Mouse (Mus musculus) G1E (cell line): ENCODE measurements around the gene Slc37a1. TPM values are rescaled to one million over a fixed set of nuclear protein-coding genes. Genes with fewer than 3 reads are reported as not detected.

ENCODE experiments used
- ATAC-seq: 2 replicates; pipeline ENCODE4 v1.8.0; 2016; ENCODE audit warnings: mild to moderate bottlenecking; ENCODE audit not compliant: insufficient number of reproducible peaks, poor library complexity, low FRiP score, severe bottlenecking; ENCODE audit errors: extremely low read depth
- DNase-seq: peaks from one replicate; pipeline ENCODE4 v3.0.0; 2012; ENCODE audit warnings: low spot score
- H3K27me3 ChIP-seq: 2 replicates; pipeline ENCODE4 v1.6.1; 2012; ENCODE audit warnings: mild to moderate bottlenecking, low read length, inconsistent platforms; ENCODE audit not compliant: insufficient read depth
- H3K36me3 ChIP-seq: replicated peaks from 2 replicates; pipeline ENCODE3; 2012; ENCODE audit warnings: mild to moderate bottlenecking, inconsistent platforms
- H3K4me1 ChIP-seq: 2 replicates; pipeline ENCODE4 v1.6.1; 2012; ENCODE audit warnings: low read depth, low read length, inconsistent platforms, mixed read lengths; ENCODE audit not compliant: insufficient read depth
- H3K4me3 ChIP-seq: 2 replicates; pipeline ENCODE4 v1.5.1; 2012; ENCODE audit warnings: low read depth, mild to moderate bottlenecking, inconsistent platforms, low read length, moderate library complexity, mixed read lengths
- H3K9me3 ChIP-seq: replicated peaks from 2 replicates; pipeline ENCODE4 v1.6.1; 2012; ENCODE audit warnings: inconsistent platforms
- CTCF ChIP-seq: IDR thresholded peaks from 2 replicates; pipeline ENCODE4 v1.5.1; 2012; ENCODE audit warnings: low read depth, low read length, inconsistent platforms, mixed read lengths
- GATA1 ChIP-seq: IDR thresholded peaks from 2 replicates; pipeline ENCODE4 v1.6.1; 2012; ENCODE audit warnings: borderline replicate concordance, low read length, inconsistent platforms, mixed read lengths
- GATA2 ChIP-seq: IDR thresholded peaks from 2 replicates; pipeline ENCODE4 v1.6.1; 2012; ENCODE audit warnings: low read depth, low read length, inconsistent platforms, borderline replicate concordance
- POLR2AphosphoS5 ChIP-seq: IDR thresholded peaks from 2 replicates; pipeline ENCODE4 v1.6.1; 2012; ENCODE audit warnings: low read depth, low read length, inconsistent platforms; ENCODE audit not compliant: insufficient replicate concordance
- TAL1 ChIP-seq: conservative IDR thresholded peaks from 2 replicates; pipeline ENCODE4 v1.6.1; 2012; ENCODE audit warnings: low read depth, low read length, inconsistent platforms, mixed read lengths
- polyA plus RNA-seq: library from polyadenylated mRNA; stranded (reverse); fragments of >175 nt; gene quantifications from 2 replicates; pipeline ENCODE4 v1.2.3, GENCODE M21; 2012
- total RNA-seq, 2 experiments: library from RNA; stranded (forward) in 1 of 2; stranded (reverse) in 1 of 2; fragments of 200-1000 nt in 1 of 2; fragments of >200 nt in 1 of 2; fragmentation: Nextera tagmentation in 1 of 2; gene quantifications; 2 replicates each; pipeline ENCODE4 v1.2.3; 2014 to 2017

Slc37a1 gene
- total and polyA plus RNA-seq, 3 experiments: 0.38 TPM; not detected in 2

GRCm38 (mm10) chr17:31370221-31370620 is 83.6 kb downstream of the Slc37a1 start:
- Histone ChIP-seq H3K4me3 (no peak overlapping the region), H3K27me3 (no peaks in the 10 kb centered on the region), H3K9me3 (peaks cover 35% of the 10 kb centered on the region), H3K4me1 (no peaks in the 10 kb centered on the region), H3K36me3 (no peaks in the 10 kb centered on the region)
- no peak for ATAC-seq
- TF ChIP-seq GATA1 (no peak), CTCF (no peak), GATA2 (no peak), POLR2AphosphoS5 (no peak), TAL1 (no peak)
- DNase-seq: no peak

DNA sequence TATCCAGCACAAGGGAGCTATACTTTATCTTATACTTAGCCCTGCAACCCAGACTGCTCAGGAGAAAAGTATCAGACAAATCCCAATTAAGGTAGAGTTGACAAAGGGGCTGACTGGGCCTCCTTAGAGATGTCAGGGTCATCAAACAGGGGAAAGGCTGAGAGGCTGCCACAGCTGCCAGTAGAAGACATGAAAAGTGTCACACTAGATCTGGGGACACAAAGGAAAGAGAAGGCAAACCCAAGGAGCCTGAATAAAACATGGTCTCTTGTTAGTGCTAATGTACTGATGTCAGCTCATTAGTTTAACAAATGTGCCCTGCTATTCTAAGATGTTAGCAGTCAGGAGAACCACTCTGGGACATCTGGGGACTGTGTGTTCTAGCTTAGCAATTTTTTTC is 84.3 kb downstream of the Slc37a1 start:
- no peaks in the 10 kb centered on the region for H3K4me1 ChIP-seq
- no peaks in the 10 kb centered on the region for H3K27me3 ChIP-seq
- no peaks in the 10 kb centered on the region for H3K36me3 ChIP-seq
- no peak for ATAC-seq
- H3K9me3 ChIP-seq: peaks cover 28% of the 10 kb centered on the region
- no peak for DNase-seq
- TF ChIP-seq TAL1 (no peak), CTCF (no peak), POLR2AphosphoS5 (no peak), GATA1 (no peak), GATA2 (no peak)
- H3K4me3 ChIP-seq: no peak overlapping the region

GRCm38 (mm10) chr17:31377961-31378360 is 91.4 kb downstream of the Slc37a1 start:
- Histone ChIP-seq H3K27me3 (no peaks in the 10 kb centered on the region), H3K9me3 (peaks cover 35% of the 10 kb centered on the region), H3K36me3 (no peaks in the 10 kb centered on the region), H3K4me3 (no peak overlapping the region), H3K4me1 (no peaks in the 10 kb centered on the region)
- no peak for ATAC-seq
- TF ChIP-seq CTCF (no peak), GATA2 (no peak), GATA1 (no peak), POLR2AphosphoS5 (no peak), TAL1 (no peak)
- DNase-seq: no peak

GRCm38 (mm10) chr17:31378361-31378761 is 91.8 kb downstream of the Slc37a1 start:
- ATAC-seq: no peak
- TF ChIP-seq TAL1: no peak
- TF ChIP-seq GATA2: no peak
- no peak for TF ChIP-seq CTCF
- no peak for TF ChIP-seq POLR2AphosphoS5
- TF ChIP-seq GATA1: no peak
- DNase-seq: no peak
- no peaks in the 10 kb centered on the region for H3K27me3 ChIP-seq
- no peak overlapping the region for H3K4me3 ChIP-seq
- peaks cover 37% of the 10 kb centered on the region for H3K9me3 ChIP-seq
- no peaks in the 10 kb centered on the region for H3K4me1 ChIP-seq
- no peaks in the 10 kb centered on the region for H3K36me3 ChIP-seq

DNA sequence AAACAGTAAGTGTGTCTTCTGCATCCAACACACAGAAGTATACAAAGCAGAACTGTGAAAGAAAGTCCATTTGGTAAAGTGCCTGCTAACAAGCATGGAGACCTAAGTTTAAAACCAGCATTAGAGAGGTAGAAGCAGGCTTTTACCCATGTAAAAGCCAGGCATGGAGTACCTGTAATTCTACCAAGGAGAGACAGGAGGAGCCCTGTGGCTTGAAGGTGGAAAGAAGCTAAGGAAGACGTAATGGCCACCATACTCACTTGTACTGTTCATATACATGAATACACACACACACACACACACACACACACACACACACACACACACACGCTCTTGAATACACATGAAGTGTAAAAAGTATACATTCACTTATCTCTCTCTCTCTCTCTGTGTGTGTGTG is 92.5 kb downstream of the Slc37a1 start:
- Histone ChIP-seq H3K9me3 (peaks cover 42% of the 10 kb centered on the region), H3K4me3 (no peak overlapping the region), H3K27me3 (no peaks in the 10 kb centered on the region), H3K4me1 (no peaks in the 10 kb centered on the region), H3K36me3 (no peaks in the 10 kb centered on the region)
- no peak for DNase-seq
- TF ChIP-seq GATA2 (no peak), TAL1 (no peak), GATA1 (no peak), POLR2AphosphoS5 (no peak), CTCF (no peak)
- ATAC-seq: no peak

- no peaks in the 10 kb centered on the region for H3K27me3 ChIP-seq
- no peak for ATAC-seq
- H3K36me3 ChIP-seq: no peaks in the 10 kb centered on the region
- TF ChIP-seq TAL1: no peak
- DNase-seq: no peak
- H3K4me1 ChIP-seq: no peaks in the 10 kb centered on the region
- H3K9me3 ChIP-seq: peaks cover 50% of the 10 kb centered on the region
- H3K4me3 ChIP-seq: no peak overlapping the region
Observed at GRCm38 (mm10) chr17:31379863-31380262, 93.3 kb downstream of the Slc37a1 start.

- Histone ChIP-seq H3K4me1 (no peaks in the 10 kb centered on the region), H3K27me3 (no peaks in the 10 kb centered on the region), H3K4me3 (no peak overlapping the region), H3K36me3 (no peaks in the 10 kb centered on the region), H3K9me3 (peaks cover 66% of the 10 kb centered on the region)
- DNase-seq (no peak), ATAC-seq (no peak)
- TF ChIP-seq POLR2AphosphoS5: no peak
- no peak for TF ChIP-seq CTCF
- no peak for TF ChIP-seq TAL1
- TF ChIP-seq GATA1: no peak
- TF ChIP-seq GATA2: no peak
Observed at GRCm38 (mm10) chr17:31383320-31383719, 96.7 kb downstream of the Slc37a1 start.
